Mouse (Mus musculus) E14TG2a.4 (cell line): ENCODE measurements around the gene Upb1.

Source experiments
- H3K27me3 ChIP-seq: 2 replicates; pipeline ENCODE4 v1.6.1; 2014; ENCODE audit warnings: low read length, control low read depth; ENCODE audit not compliant: insufficient read depth
- H3K36me3 ChIP-seq: 2 replicates; pipeline ENCODE4 v1.6.1; 2014; ENCODE audit warnings: low read length, control low read depth; ENCODE audit not compliant: insufficient read depth
- H3K4me1 ChIP-seq: replicated peaks from 2 replicates; pipeline ENCODE4 v1.6.1; 2014; ENCODE audit warnings: low read depth, low read length, control low read depth
- H3K4me3 ChIP-seq: replicated peaks from 2 replicates; pipeline ENCODE4 v1.5.1; 2014; ENCODE audit warnings: mild to moderate bottlenecking, low read length
- H3K9me3 ChIP-seq: 2 replicates; pipeline ENCODE4 v1.6.1; 2014; ENCODE audit warnings: low read length, control low read depth
- CTCF ChIP-seq: conservative IDR thresholded peaks from 2 replicates; pipeline ENCODE4 v1.5.1; 2014; ENCODE audit warnings: low read length
- NANOG ChIP-seq: IDR thresholded peaks from 2 replicates; pipeline ENCODE4 v1.6.1; 2014; ENCODE audit warnings: borderline replicate concordance, low read length, mixed read lengths
- POU5F1 ChIP-seq: IDR thresholded peaks from 2 replicates; pipeline ENCODE4 v1.6.1; 2014; ENCODE audit warnings: low read length, borderline replicate concordance

The Upb1 gene

GRCm38 (mm10) chr10:75481703-75482102 lies 80.8 kb downstream of the Upb1 start:
- H3K9me3 ChIP-seq = no peaks in the 10 kb centered on the region
- TF ChIP-seq NANOG (no peak), CTCF (no peak), POU5F1 (no peak)
- H3K36me3 ChIP-seq = no peaks in the 10 kb centered on the region
- peaks cover 16% of the 10 kb centered on the region; the same call in 1 of the 2 replicates for H3K27me3 ChIP-seq
- no peaks in the 10 kb centered on the region for H3K4me1 ChIP-seq
- H3K4me3 ChIP-seq = no peak overlapping the region

GRCm38 (mm10) chr10:75482271-75482670 lies 81.4 kb downstream of the Upb1 start:
- no peaks in the 10 kb centered on the region for H3K9me3 ChIP-seq
- peaks cover 16% of the 10 kb centered on the region; the same call in 1 of the 2 replicates for H3K27me3 ChIP-seq
- TF ChIP-seq CTCF = no peak
- TF ChIP-seq NANOG = no peak
- TF ChIP-seq POU5F1 = no peak
- H3K4me3 ChIP-seq = no peak overlapping the region
- H3K4me1 ChIP-seq = no peaks in the 10 kb centered on the region
- H3K36me3 ChIP-seq = no peaks in the 10 kb centered on the region

GRCm38 (mm10) chr10:75482919-75483483 lies 82.1 kb downstream of the Upb1 start:
- Histone ChIP-seq H3K4me1 (no peaks in the 10 kb centered on the region), H3K9me3 (no peaks in the 10 kb centered on the region), H3K36me3 (no peaks in the 10 kb centered on the region), H3K4me3 (no peak overlapping the region), H3K27me3 (peaks cover 16% of the 10 kb centered on the region; the same call in 1 of the 2 replicates)
- TF ChIP-seq CTCF = no peak
- no peak for TF ChIP-seq POU5F1
- TF ChIP-seq NANOG = no peak

GRCm38 (mm10) chr10:75484066-75484465 lies 83.2 kb downstream of the Upb1 start:
- Histone ChIP-seq H3K9me3 (no peaks in the 10 kb centered on the region), H3K4me3 (no peak overlapping the region), H3K27me3 (peaks cover 16% of the 10 kb centered on the region; the same call in 1 of the 2 replicates), H3K36me3 (no peaks in the 10 kb centered on the region), H3K4me1 (no peaks in the 10 kb centered on the region)
- TF ChIP-seq CTCF (no peak), NANOG (no peak), POU5F1 (no peak)

- Histone ChIP-seq H3K4me3 (no peak overlapping the region), H3K27me3 (peaks cover 16% of the 10 kb centered on the region; the same call in 1 of the 2 replicates), H3K36me3 (no peaks in the 10 kb centered on the region), H3K4me1 (no peaks in the 10 kb centered on the region), H3K9me3 (no peaks in the 10 kb centered on the region)
- TF ChIP-seq NANOG (no peak), CTCF (no peak), POU5F1 (no peak)
Measured at GRCm38 (mm10) chr10:75484767-75485166, 83.9 kb downstream of the Upb1 start.

GRCm38 (mm10) chr10:75486086-75486979 lies 85.4 kb downstream of the Upb1 start:
- Histone ChIP-seq H3K4me3 (no peak overlapping the region), H3K27me3 (peaks cover 16% of the 10 kb centered on the region; the same call in 1 of the 2 replicates), H3K9me3 (no peaks in the 10 kb centered on the region), H3K36me3 (no peaks in the 10 kb centered on the region), H3K4me1 (no peaks in the 10 kb centered on the region)
- TF ChIP-seq POU5F1 (no peak), NANOG (no peak), CTCF (peak; percentile 81)

- no peaks in the 10 kb centered on the region for H3K4me1 ChIP-seq
- H3K36me3 ChIP-seq = no peaks in the 10 kb centered on the region
- no peak for TF ChIP-seq POU5F1
- TF ChIP-seq NANOG = no peak
- no peak for TF ChIP-seq CTCF
- H3K4me3 ChIP-seq = no peak overlapping the region
- peaks cover 16% of the 10 kb centered on the region; the same call in 1 of the 2 replicates for H3K27me3 ChIP-seq
- no peaks in the 10 kb centered on the region for H3K9me3 ChIP-seq
Measured at GRCm38 (mm10) chr10:75487131-75487530, 86.2 kb downstream of the Upb1 start.

GRCm38 (mm10) chr10:75489522-75489921 lies 88.6 kb downstream of the Upb1 start:
- H3K4me3 ChIP-seq = no peak overlapping the region
- H3K9me3 ChIP-seq = no peaks in the 10 kb centered on the region
- TF ChIP-seq NANOG (no peak), POU5F1 (no peak), CTCF (no peak)
- H3K4me1 ChIP-seq = no peaks in the 10 kb centered on the region
- no peaks in the 10 kb centered on the region for H3K36me3 ChIP-seq
- 0 out of 2 replicates have a peak, but pooled peaks cover 8% of the 10 kb centered on the region for H3K27me3 ChIP-seq
